Mouse (Mus musculus) embryo, embryonic 9.5 days (tissue): ENCODE measurements around the gene Bex2.

Experiments used
- DNase-seq: peaks from one replicate; pipeline ENCODE4 v3.0.0-alpha.2; 2017; ENCODE audit errors: extremely low spot score

Bex2 gene

DNA sequence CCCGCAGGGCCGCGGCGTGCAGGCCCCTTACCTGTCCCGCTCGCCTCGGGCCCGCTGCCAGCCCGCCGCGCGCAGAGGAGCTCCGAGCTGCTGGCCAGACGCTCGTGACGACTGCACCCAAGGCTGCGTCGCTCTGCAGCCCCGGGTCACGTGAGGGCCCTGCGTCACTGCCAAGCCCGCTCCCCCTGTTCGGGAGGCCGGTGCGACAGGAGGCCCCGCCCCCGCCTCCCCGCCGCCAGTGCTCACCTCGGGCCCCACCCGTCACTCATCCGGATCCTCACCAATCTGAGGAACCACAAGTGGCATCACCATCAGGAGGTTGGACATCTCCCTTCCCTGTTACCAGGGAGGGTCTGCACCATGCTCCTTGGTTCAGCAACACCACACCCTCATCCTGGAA, at the start of gene Bex2:
Gene Bex2, minus strand, starts transcription at position 217 of the 400 bp plus-strand sequence.
- peak; percentile 0 for DNase-seq

DNA sequence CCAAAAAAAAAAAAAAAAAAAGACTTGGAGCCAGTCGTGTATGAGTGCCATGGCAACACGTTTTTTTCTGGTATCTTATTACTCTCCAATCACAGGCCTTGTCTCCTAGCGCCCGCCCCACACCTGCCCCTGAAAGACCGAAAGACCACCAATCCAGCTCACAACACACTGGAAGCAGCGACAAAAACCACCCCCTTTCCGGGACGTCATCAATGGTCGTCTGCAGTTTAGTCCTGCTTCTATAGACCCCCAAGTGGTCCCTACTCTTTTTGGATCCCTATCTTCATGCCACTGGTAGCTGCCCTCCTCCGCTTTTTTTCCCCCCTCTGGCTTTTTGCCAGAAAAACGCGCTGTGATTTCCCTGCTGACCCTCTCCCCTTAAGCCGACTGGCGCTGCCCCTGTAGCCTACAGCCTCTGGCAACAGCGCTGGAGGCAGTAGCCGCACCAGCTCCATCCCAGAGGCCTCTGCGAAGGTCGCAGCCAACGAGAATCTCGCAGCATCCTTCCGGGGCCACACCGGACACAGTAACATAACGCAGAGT, 47.5 kb upstream of the Bex2 start:
- DNase-seq, result peak; percentile 84

DNA sequence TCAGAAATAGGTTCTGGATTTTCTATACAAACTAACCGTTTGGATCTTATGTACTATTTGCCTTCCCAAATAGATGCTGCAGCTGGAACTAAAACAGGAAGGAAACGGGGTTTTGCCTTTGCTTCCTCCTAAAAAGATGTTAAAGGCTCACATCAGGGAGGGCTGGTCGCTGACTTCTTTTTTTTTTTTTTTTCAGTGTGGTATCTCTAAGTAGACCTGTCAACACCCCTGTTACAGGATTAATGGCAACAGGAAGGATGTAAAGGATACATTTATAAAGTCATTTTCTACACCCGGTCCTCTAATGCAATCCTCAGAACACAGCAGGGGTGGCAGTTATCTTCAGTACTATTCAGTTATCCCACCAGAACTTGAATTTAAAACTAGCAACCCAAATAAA, 47.0 kb upstream of the Bex2 start:
- DNase-seq, result no peak

DNA sequence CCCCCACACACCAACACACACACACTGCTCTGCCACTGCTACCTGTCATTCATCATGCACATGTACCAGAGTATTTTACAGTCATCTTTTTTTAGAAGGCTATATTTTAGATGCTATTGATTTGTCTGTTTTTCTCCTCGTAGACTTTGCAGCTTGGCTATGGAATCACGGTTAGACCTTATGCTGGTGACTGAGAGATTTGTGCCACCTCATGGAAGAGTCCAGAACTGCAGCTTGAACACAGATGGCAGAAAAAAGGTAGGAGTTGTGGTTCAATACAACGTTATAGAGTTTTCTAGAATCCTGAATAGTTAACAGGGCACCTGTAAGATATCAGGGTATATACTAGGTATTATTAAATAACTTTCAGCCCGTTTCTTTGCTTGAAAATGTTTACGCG, 39.9 kb upstream of the Bex2 start:
- peak; percentile 14 for DNase-seq

DNA sequence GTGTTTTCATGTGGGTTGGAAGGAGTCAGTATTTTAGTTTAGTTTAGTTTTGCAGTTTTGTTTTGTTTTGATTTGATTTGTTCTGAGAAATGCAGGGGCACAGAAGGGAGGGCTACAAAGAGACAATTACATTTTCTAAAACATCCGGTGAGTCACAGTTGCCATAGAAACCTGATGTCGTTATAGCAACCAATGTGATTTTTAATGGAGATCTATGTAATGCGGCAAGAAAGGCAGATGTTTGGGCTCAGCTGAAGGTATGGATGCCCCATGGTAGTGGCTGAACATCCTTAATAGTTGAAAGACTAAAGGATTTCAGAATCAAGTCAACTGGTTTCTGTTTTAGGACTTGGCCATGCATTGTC, 36.7 kb upstream of the Bex2 start:
- no peak for DNase-seq

DNA sequence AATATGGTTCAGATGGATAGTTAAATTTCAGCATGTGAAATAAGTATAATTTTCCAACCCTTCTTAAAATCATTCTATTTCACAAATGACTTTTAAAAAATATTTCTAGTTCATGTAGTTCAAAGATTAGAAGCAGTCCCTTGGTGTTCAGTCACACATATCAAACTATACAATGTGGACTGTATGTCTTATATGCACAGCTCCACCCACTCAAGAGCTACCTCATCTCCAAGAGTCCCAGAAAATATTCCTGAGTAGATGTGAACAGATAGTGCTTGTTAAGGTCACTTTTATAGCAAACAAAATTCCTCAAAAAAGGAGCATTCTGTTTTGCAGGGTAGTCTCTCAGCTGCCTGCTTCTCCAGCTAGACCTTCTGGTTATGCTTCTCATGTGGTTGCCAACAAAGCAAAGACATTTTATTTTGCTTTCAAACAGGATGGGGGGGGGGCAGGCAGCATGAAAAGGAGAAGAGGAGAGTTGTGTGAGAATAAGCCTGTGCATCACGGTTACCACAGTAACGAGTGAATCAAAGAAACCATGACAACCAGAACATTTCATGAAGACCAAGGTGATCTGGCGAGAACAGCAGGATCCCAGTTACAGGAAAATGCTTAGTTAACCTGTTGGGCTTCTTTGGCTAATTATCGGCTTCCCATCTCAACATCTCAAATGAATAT, 36.1 kb upstream of the Bex2 start:
- no peak for DNase-seq

DNA sequence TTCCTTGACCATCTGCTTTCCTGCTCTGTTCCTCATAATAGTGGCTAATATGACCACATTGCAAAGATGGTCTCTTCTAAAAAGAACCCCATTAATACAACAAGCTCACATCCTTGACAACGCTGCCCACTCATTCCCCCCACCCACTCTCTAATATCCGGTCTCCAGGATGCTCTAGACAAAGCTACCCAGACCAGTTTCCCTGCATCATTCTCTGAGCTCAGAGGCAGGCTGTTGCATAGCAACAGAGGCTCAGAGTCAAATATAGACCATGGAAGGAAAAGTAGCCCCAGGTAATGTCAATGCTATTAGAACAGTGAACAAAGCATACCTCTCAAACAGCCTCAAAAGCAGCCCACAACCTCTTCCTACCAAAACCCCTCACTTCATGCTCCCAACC, 26.4 kb upstream of the Bex2 start:
- no peak for DNase-seq

DNA sequence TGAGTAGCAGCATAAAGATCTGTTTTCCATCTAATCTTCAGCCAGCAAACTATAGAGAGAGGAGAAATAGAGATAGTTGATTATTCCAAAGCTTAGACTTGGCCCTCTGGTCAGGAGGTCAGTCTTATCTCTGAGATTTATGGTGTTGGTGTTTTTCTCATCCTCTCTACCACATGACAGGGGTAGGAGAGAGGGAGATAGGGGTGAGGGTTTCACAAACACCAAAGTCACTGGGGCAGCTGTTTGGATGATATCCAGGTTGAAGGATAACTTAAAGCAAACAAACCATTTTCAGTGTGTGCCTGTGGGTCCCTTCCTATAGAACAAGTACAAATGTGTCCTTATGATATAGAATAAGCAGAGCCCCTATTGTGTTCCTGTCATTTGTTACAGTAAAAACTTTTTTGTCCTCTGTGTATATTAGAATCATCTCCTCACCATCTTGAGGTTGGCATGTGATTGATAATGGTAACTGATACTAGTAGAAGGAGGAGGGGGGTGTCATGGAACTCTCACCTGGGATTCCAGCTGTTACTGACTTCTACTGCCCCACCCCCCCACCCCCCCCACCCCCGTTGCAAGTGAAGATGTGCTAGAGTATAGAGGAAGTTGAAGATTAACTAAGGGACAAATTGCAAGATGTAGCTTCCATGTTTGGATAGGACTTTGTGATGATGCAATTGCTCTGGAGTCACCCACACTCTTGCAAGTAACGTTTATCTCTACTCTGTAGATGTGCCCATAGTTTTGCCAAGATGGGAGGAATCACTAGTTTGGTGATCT, 24.7 kb upstream of the Bex2 start:
- DNase-seq, result no peak

DNA sequence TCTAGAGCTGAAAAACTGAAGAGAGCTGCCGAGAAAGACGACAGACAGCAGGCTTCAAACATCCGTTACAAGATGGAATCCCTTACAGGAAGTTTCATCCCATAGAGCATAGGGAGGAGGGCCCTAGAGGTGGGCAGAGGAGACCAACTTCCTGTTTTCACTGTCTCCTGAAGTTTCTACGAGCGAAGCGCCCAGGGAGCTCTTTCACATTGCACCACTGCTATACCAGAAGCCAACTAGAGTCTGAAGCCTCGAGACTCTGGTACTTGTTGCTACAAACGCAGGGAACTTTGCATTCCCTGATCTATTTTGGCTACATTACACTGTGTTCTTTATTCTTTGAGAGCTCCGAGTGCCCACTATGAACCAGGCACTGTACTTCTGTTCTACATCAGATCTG, 17.1 kb upstream of the Bex2 start, which contains the start of gene Nxf3:
Gene Nxf3, minus strand, starts transcription at position 101 of the 400 bp plus-strand sequence.
- DNase-seq, result no peak

DNA sequence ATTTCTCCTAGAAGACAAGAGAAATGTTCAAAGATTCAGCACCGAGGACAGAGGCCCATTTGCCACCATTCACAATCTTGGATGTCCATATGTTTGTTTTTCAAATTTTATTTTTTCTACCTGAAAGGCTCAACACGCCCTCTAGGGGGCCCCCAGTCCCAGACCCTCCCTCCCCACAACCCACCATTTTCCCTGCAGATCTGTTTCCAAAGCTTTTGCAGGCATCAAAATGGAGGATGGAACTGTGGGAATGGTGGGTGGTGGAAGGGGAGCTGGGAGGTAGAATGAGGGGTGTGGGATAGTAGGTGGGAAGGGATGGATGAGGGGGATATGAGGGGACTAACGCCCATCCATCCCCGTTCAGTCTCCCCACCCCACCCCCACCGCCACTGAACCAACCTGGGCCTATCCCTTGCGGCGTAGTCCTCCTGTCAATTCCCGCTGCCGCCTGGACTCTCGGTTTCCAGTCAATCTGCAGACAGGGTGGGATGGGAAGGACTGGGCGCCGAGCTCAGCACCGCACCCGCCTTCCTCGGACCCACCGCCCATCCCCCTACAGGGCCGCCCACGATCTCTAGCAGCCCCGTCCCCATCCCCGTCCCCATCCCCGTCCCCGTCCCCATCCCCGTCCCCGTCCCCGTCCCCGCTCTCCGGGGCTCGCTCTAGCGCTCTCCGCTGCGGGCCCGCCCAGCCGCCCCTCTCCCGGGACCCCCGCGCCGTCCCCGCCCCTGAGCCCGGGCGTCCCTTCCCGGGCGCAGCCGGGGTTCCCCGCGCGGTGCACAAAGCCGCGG, 640 bp downstream of the Bex2 start:
- DNase-seq, result peak; percentile 53

DNA sequence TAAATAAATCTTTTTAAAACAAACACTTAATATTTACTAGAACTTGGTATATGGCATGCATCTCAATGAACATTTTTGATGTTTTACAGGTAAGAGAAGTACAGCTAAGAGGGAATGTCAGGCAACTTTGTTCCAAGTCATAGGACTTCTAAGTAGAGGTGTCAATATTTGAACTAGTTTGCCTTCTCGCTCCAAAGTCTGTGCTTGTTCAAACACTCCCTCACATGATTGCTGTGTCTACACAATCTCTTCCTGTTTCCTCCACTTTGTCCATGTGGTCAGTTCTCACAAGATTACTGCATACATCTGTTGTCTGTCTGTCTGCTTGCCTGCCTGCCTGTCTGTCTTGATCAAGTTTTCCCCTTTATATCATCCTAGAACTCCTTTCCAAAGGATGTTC, 7.3 kb downstream of the Bex2 start:
- no peak for DNase-seq

DNA sequence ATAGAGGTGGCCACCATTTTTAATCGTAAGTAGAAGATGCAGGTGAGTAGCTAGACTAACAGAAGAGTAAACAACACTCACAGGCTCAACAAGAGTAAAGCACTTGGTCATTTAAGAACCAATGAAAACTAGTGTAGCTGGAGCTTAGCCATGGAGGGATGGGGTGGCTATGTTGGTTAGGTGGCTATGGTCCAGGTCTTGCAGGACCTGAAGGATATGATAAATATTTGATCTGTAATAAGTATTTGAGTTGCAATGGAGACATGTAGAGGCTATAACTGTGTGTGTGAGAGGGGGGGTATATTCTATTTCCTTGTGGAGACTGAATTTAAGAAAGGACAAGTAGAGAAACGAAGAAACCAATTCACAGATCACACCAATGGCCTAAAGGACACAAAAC, 16.8 kb downstream of the Bex2 start:
- no peak for DNase-seq

DNA sequence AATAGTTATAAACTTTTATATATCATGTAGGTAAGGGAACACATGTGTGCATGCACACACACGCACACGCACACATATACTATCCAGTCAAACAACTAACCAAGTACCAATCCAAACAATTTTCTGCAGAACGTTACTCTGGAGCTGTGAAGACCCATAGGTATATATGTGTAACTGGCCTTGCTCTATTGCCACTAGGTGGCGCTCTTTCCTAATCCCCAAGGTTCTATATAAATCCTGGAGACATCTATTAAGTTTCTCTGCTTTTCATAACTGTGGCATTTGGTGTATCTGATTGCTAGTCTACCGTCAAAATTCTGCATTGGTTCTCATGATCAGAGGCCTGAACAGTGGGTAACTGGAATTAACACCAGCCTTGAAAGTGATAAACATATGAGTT, 20.5 kb downstream of the Bex2 start:
- DNase-seq, result peak; percentile 33

DNA sequence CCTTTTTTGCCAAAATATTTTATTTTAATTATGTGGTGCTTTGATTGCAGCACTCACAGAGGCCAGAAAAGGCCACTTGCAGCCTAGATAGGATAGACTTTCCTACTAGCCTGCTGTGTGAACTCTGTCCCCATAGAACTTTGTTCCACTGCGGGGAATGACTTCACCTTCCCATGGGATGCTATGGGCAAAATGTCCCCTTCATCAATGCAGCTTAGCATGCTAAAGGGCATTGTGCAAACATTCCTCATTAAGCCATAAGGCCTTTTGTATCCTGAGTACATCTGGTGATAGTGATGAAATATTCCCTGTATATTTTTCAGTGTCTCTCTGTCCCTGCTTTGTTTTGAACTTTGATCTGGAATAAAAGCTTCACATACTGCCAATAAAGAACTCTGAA, 24.3 kb downstream of the Bex2 start:
- DNase-seq, result no peak

DNA sequence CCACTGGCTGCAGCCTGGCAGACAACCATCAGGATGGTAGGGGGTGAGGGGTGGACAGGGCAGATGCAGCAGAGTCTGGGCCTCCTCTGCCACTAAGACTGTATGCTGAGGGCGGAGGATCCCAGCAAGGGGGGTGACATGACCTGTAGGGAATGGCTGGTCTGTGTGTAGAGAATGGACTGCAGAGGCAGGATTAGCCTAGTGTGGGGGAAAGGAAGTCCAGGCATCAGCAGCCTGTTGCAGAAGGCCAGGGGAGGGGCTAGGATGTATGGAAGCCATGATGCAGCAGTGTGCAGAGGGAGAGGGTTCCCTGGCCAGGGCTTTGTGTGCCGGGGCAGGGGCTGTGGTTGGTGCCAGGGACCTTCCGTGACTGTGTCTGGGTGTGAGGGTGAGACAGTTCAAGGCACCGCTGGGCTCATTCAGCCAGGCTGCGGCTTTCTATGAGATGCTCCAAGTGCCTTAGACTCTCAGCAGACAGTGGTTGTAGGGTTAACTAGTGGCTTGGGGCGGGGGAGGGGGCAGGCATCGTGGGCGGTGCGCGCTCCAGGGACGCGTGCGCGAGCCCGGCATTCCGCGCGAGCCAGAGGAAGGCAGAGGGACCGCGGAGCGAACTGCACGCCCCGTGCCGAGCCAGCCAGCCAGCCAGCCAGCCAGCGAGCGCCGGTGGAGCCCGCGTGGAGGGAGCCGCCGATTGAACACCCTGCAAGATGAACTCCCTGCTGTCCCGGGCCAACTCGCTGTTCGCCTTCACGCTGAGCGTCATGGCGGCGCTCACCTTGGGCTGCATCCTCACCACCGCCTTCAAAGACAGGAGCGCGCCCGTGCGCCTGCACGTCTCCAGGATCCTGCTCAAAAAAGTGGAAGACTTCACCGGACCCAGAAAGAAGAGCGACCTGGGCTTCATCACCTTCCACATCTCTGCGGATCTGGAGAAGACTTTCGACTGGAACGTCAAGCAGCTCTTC, 35.0 kb downstream of the Bex2 start, which contains the start of gene Arxes1:
Gene Arxes1, plus strand, starts transcription at position 569 of the 965 bp plus-strand sequence.
- DNase-seq, result peak; percentile 24

DNA sequence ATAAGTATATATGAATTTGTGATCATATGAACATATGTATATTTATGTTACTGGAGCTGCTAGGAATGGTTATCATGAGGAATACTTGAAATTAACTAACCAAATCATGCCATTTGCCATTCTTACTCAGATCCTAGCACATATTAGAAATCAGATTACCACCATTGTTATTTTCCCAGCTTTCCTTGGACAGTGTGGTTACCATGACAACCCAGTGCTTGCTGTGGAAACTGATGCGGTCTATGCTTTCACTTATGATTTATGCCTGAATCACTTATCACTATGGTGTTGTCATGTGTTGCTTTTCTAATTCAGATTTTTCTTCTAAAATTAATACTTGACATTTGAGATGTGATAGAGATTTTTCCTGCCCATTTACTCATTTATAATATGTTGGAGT, 37.7 kb downstream of the Bex2 start:
- DNase-seq, result no peak
